Mouse (Mus musculus) right cerebral cortex, postnatal 4 days (tissue): ENCODE data around the gene Tmem258.
A peak's percentile ranks its signal among the peaks of the same experiment; 100 is the strongest.
"Not testable (repeated sequence)": the region's sequence is repeated elsewhere in the genome, so short reads cannot be mapped to it uniquely, and the experiment has no call there.

Experiments used
- DNase-seq: peaks from one replicate; pipeline ENCODE4 v3.0.0-alpha.2; 2022

The Tmem258 gene

GRCm38 (mm10) chr19:10203848-10204615 is at the start of gene Tmem258, which contains the start of gene Fen1:
Gene Tmem258 (plus strand): TSS chr19:10204014.
Gene Fen1 (minus strand): TSS chr19:10204169.
- DNase-seq, result peak; percentile 91

- DNase-seq, result no peak
Observed at GRCm38 (mm10) chr19:10157725-10158124, 46.1 kb upstream of the Tmem258 start.

- no peak for DNase-seq
Observed at GRCm38 (mm10) chr19:10163896-10164295, 39.9 kb upstream of the Tmem258 start.

- not testable (repeated sequence) for DNase-seq
Observed at GRCm38 (mm10) chr19:10165928-10166327, 37.9 kb upstream of the Tmem258 start.

GRCm38 (mm10) chr19:10167112-10167511 is 36.7 kb upstream of the Tmem258 start:
- DNase-seq, result no peak

GRCm38 (mm10) chr19:10167951-10168350 is 35.9 kb upstream of the Tmem258 start:
- no peak for DNase-seq

GRCm38 (mm10) chr19:10168441-10168840 is 35.4 kb upstream of the Tmem258 start:
- DNase-seq, result no peak

- DNase-seq, result no peak
Observed at GRCm38 (mm10) chr19:10169179-10169578, 34.6 kb upstream of the Tmem258 start.

GRCm38 (mm10) chr19:10169692-10170330 is 34.0 kb upstream of the Tmem258 start:
- not testable (repeated sequence) for DNase-seq

GRCm38 (mm10) chr19:10170466-10170865 is 33.3 kb upstream of the Tmem258 start:
- DNase-seq, result no peak

GRCm38 (mm10) chr19:10171359-10171758 is 32.5 kb upstream of the Tmem258 start:
- no peak for DNase-seq

- no peak for DNase-seq
Observed at GRCm38 (mm10) chr19:10171846-10172245, 32.0 kb upstream of the Tmem258 start.

GRCm38 (mm10) chr19:10173116-10173718 is 30.6 kb upstream of the Tmem258 start:
- no peak for DNase-seq

GRCm38 (mm10) chr19:10173844-10174539 is 29.8 kb upstream of the Tmem258 start:
- no peak for DNase-seq

GRCm38 (mm10) chr19:10174956-10175355 is 28.9 kb upstream of the Tmem258 start:
- no peak for DNase-seq

- DNase-seq, result no peak
Observed at GRCm38 (mm10) chr19:10176477-10176876, 27.3 kb upstream of the Tmem258 start.

- DNase-seq, result no peak
Observed at GRCm38 (mm10) chr19:10176941-10177372, 26.9 kb upstream of the Tmem258 start.

GRCm38 (mm10) chr19:10181225-10181624 is 22.6 kb upstream of the Tmem258 start:
- DNase-seq, result peak; percentile 44

GRCm38 (mm10) chr19:10182142-10182541 is 21.7 kb upstream of the Tmem258 start:
- DNase-seq, result no peak

GRCm38 (mm10) chr19:10182670-10183298 is 21.0 kb upstream of the Tmem258 start, which contains the start of gene Fads1:
Gene Fads1 (plus strand): TSS chr19:10182888.
- DNase-seq, result peak; percentile 93

GRCm38 (mm10) chr19:10183299-10183983 is 20.4 kb upstream of the Tmem258 start:
- peak; percentile 62 for DNase-seq

- DNase-seq, result peak; percentile 49
Observed at GRCm38 (mm10) chr19:10184096-10184495, 19.7 kb upstream of the Tmem258 start.
